19 mouse cellular contexts compared by ENCODE assay signal in the genomic region with DNA sequence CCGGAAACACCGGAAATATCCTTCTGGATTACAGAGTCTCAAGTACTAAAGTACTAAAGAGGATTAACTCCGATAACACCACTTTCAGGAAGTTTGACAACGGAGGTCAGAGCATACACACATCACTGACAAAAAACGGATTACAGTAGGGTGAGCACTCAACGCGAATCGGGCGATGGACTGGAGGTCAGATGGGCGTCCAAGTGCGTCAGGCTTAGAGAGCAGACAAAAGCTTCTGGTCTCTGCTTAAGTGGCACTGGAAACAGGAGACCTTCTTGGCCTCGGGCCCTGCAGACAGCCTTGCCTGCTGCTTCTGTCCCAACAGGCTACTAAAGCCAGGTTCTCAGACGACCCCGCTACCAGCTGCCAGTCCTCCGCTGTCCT. TPM values are rescaled to one million over a fixed set of nuclear protein-coding genes. Genes with fewer than 3 reads are reported as not detected.
DNase-seq lines count a peak whose midpoint lies in the region; ATAC-seq lines count a peak whose summit lies in the region.
"Had no signal": no experiment of that assay in that cellular context is flagged by ENCODE, and none has a peak within 500 bp of the region (broad histone marks: within the 10 kb centered on the region; RNA-seq: fewer than 3 reads in every experiment).

No protein-coding gene starts in this region.

- 65% methylated on average over 15 of the region's 15 CpGs for WGBS in forebrain, embryonic 11.5 days
- WGBS in midbrain, embryonic 11.5 days = 42% methylated on average over 15 of the region's 15 CpGs

- no peaks in the 10 kb centered on the region for H3K9me3 ChIP-seq in forebrain, embryonic 11.5 days (ENCODE audit: control insufficient read depth, low read length)
- H3K9me3 ChIP-seq in midbrain, embryonic 11.5 days (ENCODE audit: control insufficient read depth, low read length) = no peaks in the 10 kb centered on the region
- H3K9me3 ChIP-seq: heart, embryonic 15.5 days; intestine, embryonic 15.5 days; lung, embryonic 15.5 days had no signal

- no peak for ATAC-seq in forebrain, embryonic 11.5 days (replicated peaks; ENCODE audit: low FRiP score)
- no peak for ATAC-seq in midbrain, embryonic 11.5 days (ENCODE audit: low FRiP score)
- ATAC-seq: intestine, embryonic 15.5 days had no signal

- peak; percentile 27 for DNase-seq in gastrocnemius, postnatal 10 days
- DNase-seq in gastrocnemius, postnatal 14 days = no peak
- DNase-seq in cerebellum, adult 8-10 months = peak; percentile 20
- no peak for DNase-seq in forebrain, embryonic 11.5 days (ENCODE audit: low spot score)
- peak; percentile 90 for DNase-seq in midbrain, embryonic 11.5 days (ENCODE audit: low spot score, missing footprints)
- DNase-seq in gastrocnemius, postnatal 36 days = no peak
- no peak for DNase-seq in layer of hippocampus, postnatal 36 days
- no peak for DNase-seq in embryo, embryonic 10 days (ENCODE audit: low spot score)
- DNase-seq: B cell, adult 2 months; kidney, postnatal 10 days; liver; right cerebral cortex, postnatal 25 days; thymus, postnatal 36 days had no signal

- H3K27ac ChIP-seq in forebrain, embryonic 11.5 days (ENCODE audit: low read depth, low read length) = peak overlapping the region; percentile 63; the same call in 1 of the 2 replicates
- H3K27ac ChIP-seq in midbrain, embryonic 11.5 days (ENCODE audit: low read depth, low read length) = peak overlapping the region; percentile 21; the same call in 1 of the 2 replicates
- H3K27ac ChIP-seq: heart, embryonic 15.5 days; intestine, embryonic 15.5 days; lung, embryonic 15.5 days had no signal

- H3K4me3 ChIP-seq in forebrain, embryonic 11.5 days (ENCODE audit: low read depth, low read length) = no peak overlapping the region
- no peak overlapping the region for H3K4me3 ChIP-seq in midbrain, embryonic 11.5 days (ENCODE audit: low read depth, low read length)
- H3K4me3 ChIP-seq: erythroblast, embryonic 14.5 days; heart, embryonic 15.5 days; intestine, embryonic 15.5 days; lung, embryonic 15.5 days had no signal

- H3K36me3 ChIP-seq in forebrain, embryonic 11.5 days (ENCODE audit: control insufficient read depth, insufficient read depth, low read length) = no peaks in the 10 kb centered on the region
- H3K36me3 ChIP-seq in midbrain, embryonic 11.5 days (ENCODE audit: control insufficient read depth, insufficient read depth, low read length) = no peaks in the 10 kb centered on the region
- H3K36me3 ChIP-seq: heart, embryonic 15.5 days; intestine, embryonic 15.5 days; lung, embryonic 15.5 days had no signal

- intact Hi-C loops in gastrocnemius, postnatal 14 days (cut with DNase I; ENCODE audit: low total_unique reads) = no loop called here
- intact Hi-C loops in gastrocnemius, postnatal 36 days (cut with DNase I) = no loop called here

- H3K4me2 ChIP-seq in forebrain, embryonic 11.5 days (ENCODE audit: low read depth, low read length, severe bottlenecking) = no peak overlapping the region
- H3K4me2 ChIP-seq in midbrain, embryonic 11.5 days = no peak overlapping the region
- H3K4me2 ChIP-seq: heart, embryonic 15.5 days; intestine, embryonic 15.5 days; lung, embryonic 15.5 days had no signal

- H3K4me1 ChIP-seq in forebrain, embryonic 11.5 days (replicated peaks; ENCODE audit: control insufficient read depth, insufficient read depth, low read length) = peaks cover 18% of the 10 kb centered on the region
- peaks cover 30% of the 10 kb centered on the region for H3K4me1 ChIP-seq in midbrain, embryonic 11.5 days (ENCODE audit: control insufficient read depth, insufficient read depth, low read length)

- H3K9ac ChIP-seq in forebrain, embryonic 11.5 days (ENCODE audit: low read length) = no peak overlapping the region
- H3K9ac ChIP-seq in midbrain, embryonic 11.5 days (ENCODE audit: low read length) = no peak overlapping the region
- H3K9ac ChIP-seq: heart, embryonic 15.5 days; intestine, embryonic 15.5 days; lung, embryonic 15.5 days had no signal

- no peaks in the 10 kb centered on the region for H3K27me3 ChIP-seq in forebrain, embryonic 11.5 days (ENCODE audit: control insufficient read depth, insufficient read depth, low read length)
- peaks cover 7% of the 10 kb centered on the region; the same call in 1 of the 2 replicates for H3K27me3 ChIP-seq in midbrain, embryonic 11.5 days (ENCODE audit: control insufficient read depth, insufficient read depth, low read length)
- H3K27me3 ChIP-seq: heart, embryonic 15.5 days; intestine, embryonic 15.5 days; lung, embryonic 15.5 days had no signal

RNA-seq across cellular contexts. Expression of a gene that starts 2.8 kb away (rescaled TPM):
- total RNA-seq in gastrocnemius, postnatal 10 days (2021) = under 1 TPM in 1 of 2 experiments, not detected in 1; 0.27 TPM
- under 1 TPM in 1 of 2 experiments, not detected in 1; 0.39 TPM for total RNA-seq in gastrocnemius, postnatal 14 days (2021)
- polyA plus RNA-seq in forebrain, embryonic 11.5 days (2014; fragmentation: Nextera tagmentation; extraction: Ambion mirVana) = 1.6 and 1.7 TPM in 2 replicates
- polyA plus RNA-seq in midbrain, embryonic 11.5 days (2014; fragmentation: Nextera tagmentation; extraction: Ambion mirVana) = 1.2 and 1.5 TPM in 2 replicates
- total RNA-seq in gastrocnemius, postnatal 36 days (2021) = not detected
- under 1 TPM; 0.30 to 0.73 TPM for total RNA-seq in layer of hippocampus, postnatal 36 days (2021)
- total RNA-seq: gastrocnemius, adult 8-10 months had no signal
- polyA plus RNA-seq: erythroblast, embryonic 14.5 days had no signal

RNA-seq across cellular contexts. Expression of a gene that starts 30.7 kb away (rescaled TPM):
- 10 to 100 TPM; 19.6 to 21.6 TPM for total RNA-seq in gastrocnemius, postnatal 10 days (2021)
- total RNA-seq in gastrocnemius, postnatal 14 days (2021) = 10 to 100 TPM; 16.8 to 17.1 TPM
- 1.0 and 1.4 TPM in 2 replicates for polyA plus RNA-seq in forebrain, embryonic 11.5 days (2014; fragmentation: Nextera tagmentation; extraction: Ambion mirVana)
- 0.51 and 0.66 TPM in 2 replicates for polyA plus RNA-seq in midbrain, embryonic 11.5 days (2014; fragmentation: Nextera tagmentation; extraction: Ambion mirVana)
- 10 to 100 TPM; 14.9 to 15.1 TPM for total RNA-seq in gastrocnemius, postnatal 36 days (2021)
- total RNA-seq in layer of hippocampus, postnatal 36 days (2021) = 1 to 10 TPM; 2.8 to 3.2 TPM
- total RNA-seq: ES-E14 had no signal
- polyA plus RNA-seq: erythroblast, embryonic 14.5 days had no signal

Comparison
In these comparisons a context has a peak if more than half of its experiments do, and no peak if none do; other contexts are left out.
1. DNase-seq: peak in gastrocnemius, postnatal 10 days (single experiment), cerebellum, adult 8-10 months (single experiment) and midbrain, embryonic 11.5 days (single experiment); none in gastrocnemius, postnatal 14 days (single experiment), forebrain, embryonic 11.5 days (single experiment), gastrocnemius, postnatal 36 days (0 of 2), layer of hippocampus, postnatal 36 days (0 of 2) and embryo, embryonic 10 days (single experiment).